Mouse (Mus musculus): ENCODE measurements around the gene Rcc1l. TPM values are rescaled to one million over a fixed set of nuclear protein-coding genes. Genes with fewer than 3 reads are reported as not detected.

Gene Rcc1l
- polyA plus RNA-seq, 1 experiment from 2014 or later = 11.4 TPM

- no peak overlapping the region for H3K27ac ChIP-seq (ENCODE audit: low read length)
- no peak overlapping the region for H3K4me2 ChIP-seq (replicated peaks; ENCODE audit: low read depth, low read length)
- no peaks in the 10 kb centered on the region for H3K9me3 ChIP-seq (ENCODE audit: low read length)
- no peak for DNase-seq (ENCODE audit: low spot score)
- WGBS = 71% methylated on average over 7 of the region's 7 CpGs
- no peak overlapping the region for H3K4me3 ChIP-seq (ENCODE audit: low read depth, low read length)
- TF ChIP-seq CTCF (IDR thresholded peaks at IDR 0.05) (no peak), EP300 (IDR thresholded peaks at IDR 0.05) (no peak)
- H3K9ac ChIP-seq (replicated peaks; ENCODE audit: low read depth) = no peak overlapping the region
- no peaks in the 10 kb centered on the region for H3K27me3 ChIP-seq (replicated peaks; ENCODE audit: insufficient read depth, low read length)
- H3K36me3 ChIP-seq (ENCODE audit: insufficient read depth, low read length) = no peaks in the 10 kb centered on the region
- no peak for ATAC-seq
- peaks cover 6% of the 10 kb centered on the region; the same call in 1 of the 2 replicates for H3K4me1 ChIP-seq (ENCODE audit: insufficient read depth, low read depth, low read length)
Observed at GRCm38 (mm10) chr5:134178536-134178935, 2.0 kb upstream of the Rcc1l start.

DNA sequence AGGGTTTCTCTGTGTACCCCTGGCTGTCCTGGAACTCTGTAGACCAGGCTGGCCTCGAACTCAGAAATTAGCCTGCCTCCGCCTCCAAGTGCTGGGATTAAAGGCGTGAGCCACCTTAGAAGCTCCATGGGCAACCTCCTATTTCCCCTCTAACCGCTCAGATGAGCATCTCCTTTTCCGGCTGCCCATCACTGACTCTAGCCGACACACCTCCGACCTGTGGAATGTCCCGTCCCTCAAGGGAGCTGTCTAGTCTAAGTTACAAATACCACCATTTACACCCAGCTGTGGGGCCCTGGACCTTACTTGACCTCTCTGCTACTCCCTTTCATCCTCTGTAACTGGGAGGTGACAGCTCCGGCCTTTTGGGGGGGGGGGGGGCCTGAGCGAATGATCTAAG is 878 bp downstream of the Rcc1l start:
- H3K9ac ChIP-seq (replicated peaks; ENCODE audit: low read depth) = no peak overlapping the region
- no peaks in the 10 kb centered on the region for H3K9me3 ChIP-seq (ENCODE audit: low read length)
- ATAC-seq (no peak), DNase-seq (ENCODE audit: low spot score) (no peak)
- peak overlapping the region; percentile 87 for H3K4me3 ChIP-seq (ENCODE audit: low read depth, low read length)
- no peaks in the 10 kb centered on the region for H3K4me1 ChIP-seq (ENCODE audit: insufficient read depth, low read depth, low read length)
- no peaks in the 10 kb centered on the region for H3K27me3 ChIP-seq (replicated peaks; ENCODE audit: insufficient read depth, low read length)
- 12% methylated on average over 10 of the region's 10 CpGs for WGBS
- TF ChIP-seq EP300 (IDR thresholded peaks at IDR 0.05) (no peak), CTCF (IDR thresholded peaks at IDR 0.05) (no peak)
- peak overlapping the region; percentile 68 for H3K4me2 ChIP-seq (replicated peaks; ENCODE audit: low read depth, low read length)
- no peak overlapping the region for H3K27ac ChIP-seq (ENCODE audit: low read length)
- no peaks in the 10 kb centered on the region for H3K36me3 ChIP-seq (ENCODE audit: insufficient read depth, low read length)

DNA sequence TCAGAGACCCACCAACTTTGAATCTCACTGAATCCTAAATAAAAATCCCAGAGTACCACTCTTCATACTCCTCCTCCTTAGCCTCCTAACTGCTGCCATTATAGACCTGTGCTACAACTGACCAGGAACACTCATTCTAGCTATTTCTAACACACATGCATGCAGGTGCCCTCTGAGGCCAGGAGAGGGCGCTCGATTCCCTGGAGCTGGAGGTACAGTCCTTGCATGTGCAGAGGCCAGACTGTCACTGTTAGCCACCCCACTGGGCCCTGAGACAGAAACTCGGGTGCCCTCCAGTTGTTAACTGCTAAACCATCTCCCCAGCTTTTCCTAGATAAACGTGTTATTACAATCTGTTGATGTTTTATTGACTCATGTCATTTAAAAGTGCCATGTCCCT is 3.4 kb downstream of the Rcc1l start:
- H3K4me2 ChIP-seq (replicated peaks; ENCODE audit: low read depth, low read length) = no peak overlapping the region
- TF ChIP-seq EP300 (IDR thresholded peaks at IDR 0.05) (no peak), CTCF (IDR thresholded peaks at IDR 0.05) (peak; percentile 78)
- DNase-seq (ENCODE audit: low spot score) = peak; percentile 35
- WGBS = 36% methylated on average over 4 of the region's 4 CpGs
- no peaks in the 10 kb centered on the region for H3K4me1 ChIP-seq (ENCODE audit: insufficient read depth, low read depth, low read length)
- H3K36me3 ChIP-seq (ENCODE audit: insufficient read depth, low read length) = no peaks in the 10 kb centered on the region
- no peak for ATAC-seq
- no peak overlapping the region for H3K9ac ChIP-seq (replicated peaks; ENCODE audit: low read depth)
- H3K27me3 ChIP-seq (replicated peaks; ENCODE audit: insufficient read depth, low read length) = no peaks in the 10 kb centered on the region
- no peak overlapping the region for H3K27ac ChIP-seq (ENCODE audit: low read length)
- H3K9me3 ChIP-seq (ENCODE audit: low read length) = no peaks in the 10 kb centered on the region
- no peak overlapping the region for H3K4me3 ChIP-seq (ENCODE audit: low read depth, low read length)

DNA sequence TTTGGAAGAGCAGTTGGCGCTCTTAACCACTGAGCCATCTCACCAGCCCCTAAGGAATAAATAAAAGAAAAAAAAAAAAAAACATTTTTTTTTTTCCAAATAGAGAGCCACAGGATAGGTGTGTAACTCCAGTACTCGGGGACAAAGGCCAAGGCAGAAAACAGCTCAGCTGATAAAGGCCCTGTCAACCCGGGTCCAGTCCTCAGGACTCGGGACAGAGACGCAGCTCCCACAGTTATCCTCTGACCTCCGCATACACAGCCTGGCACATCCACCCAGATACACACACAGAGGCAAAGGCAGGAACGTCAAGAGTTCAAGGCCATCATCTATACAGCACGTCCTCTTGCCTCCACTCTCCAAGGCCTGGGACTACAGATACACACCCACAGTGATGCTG is 6.4 kb downstream of the Rcc1l start:
- H3K9me3 ChIP-seq (ENCODE audit: low read length) = no peaks in the 10 kb centered on the region
- no peak overlapping the region for H3K4me3 ChIP-seq (ENCODE audit: low read depth, low read length)
- WGBS = 92% methylated on average over 8 of the region's 8 CpGs
- ATAC-seq = no peak
- no peaks in the 10 kb centered on the region for H3K4me1 ChIP-seq (ENCODE audit: insufficient read depth, low read depth, low read length)
- H3K9ac ChIP-seq (replicated peaks; ENCODE audit: low read depth) = no peak overlapping the region
- H3K27me3 ChIP-seq (replicated peaks; ENCODE audit: insufficient read depth, low read length) = no peaks in the 10 kb centered on the region
- H3K4me2 ChIP-seq (replicated peaks; ENCODE audit: low read depth, low read length) = no peak overlapping the region
- no peaks in the 10 kb centered on the region for H3K36me3 ChIP-seq (ENCODE audit: insufficient read depth, low read length)
- no peak overlapping the region for H3K27ac ChIP-seq (ENCODE audit: low read length)
- TF ChIP-seq CTCF (IDR thresholded peaks at IDR 0.05) (no peak), EP300 (IDR thresholded peaks at IDR 0.05) (no peak)
- no peak for DNase-seq (ENCODE audit: low spot score)

DNA sequence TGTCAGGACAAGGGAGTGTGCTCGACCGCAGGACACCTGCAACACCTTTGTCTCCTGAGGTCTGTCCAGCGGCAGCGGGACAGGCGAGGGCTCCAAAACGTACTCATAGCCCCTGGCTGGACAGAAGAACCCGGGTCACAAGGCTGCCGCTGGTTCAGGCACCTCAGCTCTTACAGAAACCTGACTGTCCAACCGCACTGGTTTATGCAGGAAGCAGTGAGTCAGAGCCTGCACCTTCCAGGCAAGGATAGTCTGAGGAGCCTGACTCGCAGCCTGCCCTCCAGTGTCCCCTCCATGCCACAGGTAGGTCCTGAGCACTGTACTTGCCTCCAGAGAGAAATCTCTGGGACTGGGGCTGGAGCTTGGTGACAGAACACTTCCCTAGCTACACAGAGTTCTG is 7.3 kb downstream of the Rcc1l start:
- no peaks in the 10 kb centered on the region for H3K4me1 ChIP-seq (ENCODE audit: insufficient read depth, low read depth, low read length)
- H3K4me2 ChIP-seq (replicated peaks; ENCODE audit: low read depth, low read length) = no peak overlapping the region
- WGBS = 90% methylated on average over 10 of the region's 10 CpGs
- H3K9me3 ChIP-seq (ENCODE audit: low read length) = no peaks in the 10 kb centered on the region
- DNase-seq (ENCODE audit: low spot score) = no peak
- H3K27me3 ChIP-seq (replicated peaks; ENCODE audit: insufficient read depth, low read length) = no peaks in the 10 kb centered on the region
- no peak for TF ChIP-seq CTCF (IDR thresholded peaks at IDR 0.05)
- TF ChIP-seq EP300 (IDR thresholded peaks at IDR 0.05) = no peak
- H3K27ac ChIP-seq (ENCODE audit: low read length) = no peak overlapping the region
- no peak overlapping the region for H3K4me3 ChIP-seq (ENCODE audit: low read depth, low read length)
- H3K9ac ChIP-seq (replicated peaks; ENCODE audit: low read depth) = no peak overlapping the region
- no peaks in the 10 kb centered on the region for H3K36me3 ChIP-seq (ENCODE audit: insufficient read depth, low read length)
- ATAC-seq = no peak

DNA sequence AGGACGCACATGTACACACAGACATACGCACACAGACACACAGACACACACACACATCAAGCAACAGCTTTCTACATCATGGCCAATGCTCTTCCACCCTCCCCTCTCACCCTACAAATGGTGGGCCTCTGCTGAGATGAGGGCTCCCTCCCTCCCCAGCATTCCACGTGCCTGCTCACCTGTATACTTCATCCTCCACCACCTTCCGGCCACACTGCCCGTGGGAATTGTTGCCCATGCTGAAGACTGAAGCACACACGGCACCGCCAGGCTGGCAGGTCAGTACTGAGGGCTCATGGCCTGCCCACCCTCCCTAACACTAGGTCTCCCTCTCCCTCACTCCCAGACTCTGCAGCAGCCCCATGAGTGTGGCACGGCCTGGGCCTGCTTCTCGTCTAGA is 8.5 kb downstream of the Rcc1l start:
- TF ChIP-seq EP300 (IDR thresholded peaks at IDR 0.05) (no peak), CTCF (IDR thresholded peaks at IDR 0.05) (no peak)
- ATAC-seq = no peak
- no peaks in the 10 kb centered on the region for H3K4me1 ChIP-seq (ENCODE audit: insufficient read depth, low read depth, low read length)
- no peaks in the 10 kb centered on the region for H3K36me3 ChIP-seq (ENCODE audit: insufficient read depth, low read length)
- H3K4me2 ChIP-seq (replicated peaks; ENCODE audit: low read depth, low read length) = no peak overlapping the region
- H3K4me3 ChIP-seq (ENCODE audit: low read depth, low read length) = no peak overlapping the region
- DNase-seq (ENCODE audit: low spot score) = no peak
- H3K27me3 ChIP-seq (replicated peaks; ENCODE audit: insufficient read depth, low read length) = no peaks in the 10 kb centered on the region
- H3K9me3 ChIP-seq (ENCODE audit: low read length) = no peaks in the 10 kb centered on the region
- H3K9ac ChIP-seq (replicated peaks; ENCODE audit: low read depth) = no peak overlapping the region
- 93% methylated on average over 9 of the region's 9 CpGs for WGBS
- no peak overlapping the region for H3K27ac ChIP-seq (ENCODE audit: low read length)

- TF ChIP-seq EP300 (IDR thresholded peaks at IDR 0.05) (no peak), CTCF (IDR thresholded peaks at IDR 0.05) (no peak)
- WGBS = 90% methylated on average over 7 of the region's 7 CpGs
- Histone ChIP-seq H3K9me3 (ENCODE audit: low read length) (no peaks in the 10 kb centered on the region), H3K27ac (ENCODE audit: low read length) (no peak overlapping the region), H3K4me2 (replicated peaks; ENCODE audit: low read depth, low read length) (no peak overlapping the region), H3K36me3 (ENCODE audit: insufficient read depth, low read length) (peaks cover 1% of the 10 kb centered on the region; the same call in 1 of the 2 replicates), H3K27me3 (replicated peaks; ENCODE audit: insufficient read depth, low read length) (no peaks in the 10 kb centered on the region), H3K4me3 (ENCODE audit: low read depth, low read length) (no peak overlapping the region), H3K9ac (replicated peaks; ENCODE audit: low read depth) (no peak overlapping the region), H3K4me1 (ENCODE audit: insufficient read depth, low read depth, low read length) (no peaks in the 10 kb centered on the region)
- ATAC-seq (no peak), DNase-seq (ENCODE audit: low spot score) (no peak)
Observed at GRCm38 (mm10) chr5:134166642-134167041, 9.9 kb downstream of the Rcc1l start.
